Mouse (Mus musculus) frontal cortex, postnatal 14 days (tissue): Measurements from ENCODE around the gene Gm1527.
"Not testable (repeated sequence)": the region's sequence is repeated elsewhere in the genome, so short reads cannot be mapped to it uniquely, and the experiment has no call there.

Experiments used
- DNase-seq, 2 experiments: peaks; one replicate each; pipeline ENCODE4 v3.0.0; 2022; ENCODE audit warnings: low spot score in 2 of 2

Gene Gm1527

DNA sequence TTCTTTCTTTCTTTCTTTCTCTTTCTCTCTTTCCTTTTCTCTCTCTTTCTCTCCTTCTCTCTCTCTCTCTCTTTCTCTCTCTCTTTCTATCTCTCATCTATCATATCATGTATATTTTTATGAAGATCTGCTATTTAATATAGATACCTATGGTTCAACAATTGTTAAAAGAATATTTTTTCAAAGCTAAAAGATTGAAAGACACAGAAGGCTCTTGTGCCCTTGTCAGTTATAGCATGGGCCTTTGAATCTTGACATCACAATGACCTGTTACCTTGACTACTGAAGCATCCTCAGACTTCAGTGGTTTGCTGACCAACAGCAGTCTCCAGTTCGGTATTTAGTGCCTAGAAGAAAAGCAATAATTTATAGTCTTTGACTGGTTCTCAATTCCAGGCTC lies at the start of gene Gm1527:
Gene Gm1527 (plus strand): TSS at position 301 of the 400 bp plus-strand sequence.
- no peak for DNase-seq

DNA sequence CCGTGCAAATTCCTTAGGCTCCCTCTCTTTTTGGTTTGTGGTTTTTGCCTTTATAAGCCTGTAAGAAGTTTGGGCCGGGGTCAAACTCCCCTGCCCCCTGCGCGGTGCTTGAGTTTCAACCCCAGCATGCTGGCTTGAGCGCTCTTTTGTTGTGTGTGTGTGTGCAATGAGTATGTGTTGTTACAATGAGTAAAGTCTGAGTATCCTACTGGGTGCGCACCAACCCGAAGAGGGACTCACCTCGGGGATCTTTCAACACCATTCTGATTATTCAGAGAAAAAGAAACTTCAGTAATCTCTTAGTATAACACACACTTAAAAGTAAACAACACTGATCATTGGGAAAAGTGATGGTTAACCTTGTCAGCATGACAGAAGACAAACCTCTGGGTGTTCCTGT lies 49.2 kb upstream of the Gm1527 start:
- DNase-seq: no peak

DNA sequence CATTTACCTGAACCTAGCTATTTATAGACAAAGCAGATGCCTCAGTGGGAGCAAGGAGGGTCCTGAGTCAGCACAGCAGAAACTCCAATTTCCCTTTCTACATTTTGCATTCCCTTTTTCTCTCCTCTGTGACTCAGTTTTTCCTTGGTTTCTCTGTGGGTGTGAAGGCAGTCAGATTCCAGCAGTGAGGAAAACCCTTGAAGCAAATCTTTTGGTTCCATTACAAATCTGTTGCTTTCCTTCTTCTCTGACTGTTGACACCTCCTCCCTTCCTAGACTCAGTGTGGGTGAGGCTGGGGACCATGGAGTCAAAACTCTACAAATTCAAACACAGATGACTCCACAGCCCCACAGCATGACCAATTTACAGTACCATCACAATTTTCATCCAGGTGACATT lies 45.3 kb upstream of the Gm1527 start:
- DNase-seq: no peak

GRCm38 (mm10) chr3:28852174-28852573 lies 40.2 kb upstream of the Gm1527 start:
- not testable (repeated sequence) for DNase-seq

DNA sequence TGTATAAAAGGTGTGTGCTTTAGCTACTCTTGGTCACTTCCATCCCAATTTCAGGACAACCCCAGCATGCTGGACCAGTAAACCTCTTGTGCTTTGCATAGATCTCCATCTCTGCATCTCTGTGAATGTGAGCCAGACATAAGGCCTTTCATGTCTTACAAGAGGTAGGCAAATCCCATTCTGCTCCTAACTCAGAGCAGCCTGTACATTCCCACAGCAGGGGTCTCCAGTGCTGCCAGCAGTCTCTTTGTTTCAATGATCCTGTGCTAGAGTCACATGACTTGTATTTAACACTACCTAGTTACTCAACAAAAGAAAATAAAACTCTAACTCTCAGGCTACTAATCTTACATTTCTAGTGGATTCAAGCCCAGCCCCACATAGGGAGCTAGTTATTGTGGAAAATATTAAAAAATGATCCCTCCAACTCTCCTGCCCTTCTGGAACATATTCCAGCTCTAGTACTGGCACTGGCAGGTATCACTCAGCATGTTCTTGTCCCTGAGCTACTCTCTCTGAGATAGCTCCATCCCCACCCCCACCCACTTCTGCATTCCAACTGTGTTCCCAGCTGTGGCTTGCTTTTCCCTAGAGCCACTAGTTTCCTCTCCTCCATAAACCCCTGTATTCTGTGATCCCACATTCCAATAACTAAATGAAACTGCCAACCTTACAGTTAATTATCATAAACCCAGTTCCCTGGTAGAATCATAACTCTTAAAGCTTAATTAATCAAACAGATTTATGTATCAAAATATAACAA lies 32.6 kb upstream of the Gm1527 start:
- DNase-seq: not testable (repeated sequence)

DNA sequence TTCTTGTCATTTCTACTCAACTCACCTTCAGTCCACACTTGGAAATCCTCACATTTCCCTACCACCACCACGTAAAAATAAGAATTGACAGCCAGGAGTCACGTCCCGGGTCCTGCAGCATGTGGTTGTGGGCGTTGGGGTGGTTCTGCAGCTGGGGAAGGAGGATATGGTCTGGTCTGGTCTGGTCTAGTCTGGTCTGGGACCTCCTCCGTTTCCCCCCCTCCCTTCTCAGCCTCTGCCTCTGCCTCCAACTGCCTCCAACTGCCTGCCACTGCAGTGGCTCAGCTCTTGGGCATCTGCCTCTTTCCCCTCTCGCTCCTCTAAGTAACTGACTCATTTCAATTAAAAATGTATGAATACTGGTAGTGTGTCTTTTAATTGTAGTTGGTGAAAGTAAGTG lies 4.5 kb downstream of the Gm1527 start:
- DNase-seq: not testable (repeated sequence)

GRCm38 (mm10) chr3:28965931-28966330 lies 73.5 kb downstream of the Gm1527 start:
- DNase-seq: no peak

- DNase-seq: peak; percentile 10 to 58
Observed at GRCm38 (mm10) chr3:28968851-28969250, 76.4 kb downstream of the Gm1527 start.
